ENCODE assay signal across 8 mouse cellular contexts in genomic region chr10:91270268-91270954, GRCm38 (mm10).
DNase-seq lines count a peak whose midpoint lies in the region; ATAC-seq and TF ChIP-seq lines count a peak whose summit lies in the region.

No protein-coding gene starts in this region.

- peak overlapping the region; percentile 28; the same call in 1 of the 2 replicates for H3K4me2 ChIP-seq in forebrain, postnatal 0 days (ENCODE audit: low read depth)

- WGBS in forebrain, postnatal 0 days, result 25% methylated on average over 14 of the region's 14 CpGs
- WGBS in hindbrain, embryonic 10.5 days, result 18% methylated on average over 14 of the region's 14 CpGs

- no peak overlapping the region for H3K27ac ChIP-seq in forebrain, postnatal 0 days (ENCODE audit: low read depth, low read length)
- peak overlapping the region; percentile 80 for H3K27ac ChIP-seq in hindbrain, embryonic 10.5 days

- no peaks in the 10 kb centered on the region for H3K9me3 ChIP-seq in forebrain, postnatal 0 days (ENCODE audit: low read length)
- H3K9me3 ChIP-seq in hindbrain, embryonic 10.5 days, result no peaks in the 10 kb centered on the region

- no peak overlapping the region for H3K4me3 ChIP-seq in forebrain, postnatal 0 days (ENCODE audit: low read depth, low read length)
- no peak overlapping the region; the same call in 1 of the 2 replicates for H3K4me3 ChIP-seq in hindbrain, embryonic 10.5 days

- H3K36me3 ChIP-seq in forebrain, postnatal 0 days (ENCODE audit: insufficient read depth), result no peaks in the 10 kb centered on the region
- no peaks in the 10 kb centered on the region for H3K36me3 ChIP-seq in hindbrain, embryonic 10.5 days

- H3K27me3 ChIP-seq in Patski, result no peaks in the 10 kb centered on the region
- H3K27me3 ChIP-seq in forebrain, postnatal 0 days (ENCODE audit: insufficient read depth, low read length), result no peaks in the 10 kb centered on the region
- peaks cover 7% of the 10 kb centered on the region; the same call in 1 of the 2 replicates for H3K27me3 ChIP-seq in hindbrain, embryonic 10.5 days (ENCODE audit: insufficient read depth, poor library complexity, severe bottlenecking)

- in situ Hi-C loops in Patski (cut with MboI; ENCODE audit: low pct_unique_long_range_greater_than_20kb), result no loop called here

- no peak overlapping the region for H3K9ac ChIP-seq in forebrain, postnatal 0 days

- ATAC-seq in Patski, result peak; percentile 28
- ATAC-seq in forebrain, postnatal 0 days, result peak; percentile 61; the same call in 1 of the 2 replicates
- peak; percentile 94 for ATAC-seq in megakaryocyte, adult 5-6 weeks (ENCODE audit: poor library complexity, severe bottlenecking)

- no peaks in the 10 kb centered on the region for H3K4me1 ChIP-seq in forebrain, postnatal 0 days (ENCODE audit: insufficient read depth)
- H3K4me1 ChIP-seq in hindbrain, embryonic 10.5 days (replicated peaks), result peaks cover 17% of the 10 kb centered on the region

- POLR2A ChIA-PET in Patski (lab: Charles Lee), result no interaction called here

- CTCF ChIA-PET in Patski (lab: Charles Lee), result interaction anchor here (1.0 kb wide), 1 partner anchor 198 kb away, joined by 3 read pairs; no protein-coding TSS in a partner anchor

- TF ChIP-seq CTCF in Patski (IDR thresholded peaks at IDR 0.05), result peak; percentile 56
- TF ChIP-seq CTCF in forebrain, postnatal 0 days (IDR thresholded peaks at IDR 0.05; ENCODE audit: low read depth), result peak; percentile 67

- no peak for DNase-seq in Patski (ENCODE audit: low read depth, low spot score)
- peak; percentile 15 for DNase-seq in cerebellum, adult 8-10 months
- DNase-seq in forebrain, postnatal 0 days, result peak; percentile 52
- DNase-seq in hindbrain, embryonic 10.5 days (ENCODE audit: low spot score), result peak; percentile 80
- DNase-seq in layer of hippocampus, postnatal 10 days (ENCODE audit: low spot score in 2 of 2), result peak; percentile 45 to 56
- DNase-seq in right cerebral cortex, adult 18-20 months, result peak; percentile 15
- peak; percentile 48 for DNase-seq in urinary bladder, postnatal 25 days (ENCODE audit: low spot score)

Comparison
In these comparisons a context has a peak if more than half of its experiments do, and no peak if none do; other contexts are left out.
1. ATAC-seq: peak in every context shown above with its lines; median percentile 94 in megakaryocyte, adult 5-6 weeks; 61 in forebrain, postnatal 0 days; 28 in Patski.